Mouse (Mus musculus) embryonic facial prominence, embryonic 10.5 days (tissue): ENCODE data around the gene Bbs4. TPM values are rescaled to one million over a fixed set of nuclear protein-coding genes. Genes with fewer than 3 reads are reported as not detected.

Experiments
- DNase-seq: peaks from one replicate; pipeline ENCODE4 v3.0.0-alpha.2; 2017; ENCODE audit warnings: low spot score
- H3K27ac ChIP-seq: fragments of 300-500 bp; sonication (generic); replicated peaks from 2 replicates; pipeline ENCODE4 v1.5.1; 2016; ENCODE audit warnings: mild to moderate bottlenecking
- H3K27me3 ChIP-seq: fragments of 300-500 bp; sonication (generic); replicated peaks from 2 replicates; pipeline ENCODE4 v1.6.1; 2016; ENCODE audit warnings: low read depth, mild to moderate bottlenecking; ENCODE audit not compliant: poor library complexity, severe bottlenecking
- H3K36me3 ChIP-seq: fragments of 300-500 bp; sonication (generic); replicated peaks from 2 replicates; pipeline ENCODE4 v1.6.1; 2016; ENCODE audit warnings: mild to moderate bottlenecking, moderate library complexity
- H3K4me1 ChIP-seq: fragments of 300-500 bp; sonication (generic); 2 replicates; pipeline ENCODE4 v1.6.1; 2016
- H3K4me3 ChIP-seq: fragments of 300-500 bp; sonication (generic); 2 replicates; pipeline ENCODE4 v1.5.1; 2016; ENCODE audit warnings: mild to moderate bottlenecking, moderate library complexity
- H3K9me3 ChIP-seq: fragments of 300-500 bp; sonication (generic); 2 replicates; pipeline ENCODE4 v1.6.1; 2016; ENCODE audit warnings: mild to moderate bottlenecking
- WGBS: fragments of 180-500 bp; shearing (Covaris S2); methylation state at CpG from one replicate; pipeline ENCODE4 v1.1.7; 2016; 5-methylcytosine and 5-hydroxymethylcytosine counted together
- polyA plus RNA-seq: library from polyadenylated mRNA; unstranded; fragments of >200 nt; fragmentation: Nextera tagmentation; extraction: Ambion mirVana; gene quantifications from 2 replicates; pipeline ENCODE4 v1.2.1, GENCODE M21; 2016

Gene Bbs4
- polyA plus RNA-seq, 1 experiment from 2014 or later: 19.3 TPM

DNA sequence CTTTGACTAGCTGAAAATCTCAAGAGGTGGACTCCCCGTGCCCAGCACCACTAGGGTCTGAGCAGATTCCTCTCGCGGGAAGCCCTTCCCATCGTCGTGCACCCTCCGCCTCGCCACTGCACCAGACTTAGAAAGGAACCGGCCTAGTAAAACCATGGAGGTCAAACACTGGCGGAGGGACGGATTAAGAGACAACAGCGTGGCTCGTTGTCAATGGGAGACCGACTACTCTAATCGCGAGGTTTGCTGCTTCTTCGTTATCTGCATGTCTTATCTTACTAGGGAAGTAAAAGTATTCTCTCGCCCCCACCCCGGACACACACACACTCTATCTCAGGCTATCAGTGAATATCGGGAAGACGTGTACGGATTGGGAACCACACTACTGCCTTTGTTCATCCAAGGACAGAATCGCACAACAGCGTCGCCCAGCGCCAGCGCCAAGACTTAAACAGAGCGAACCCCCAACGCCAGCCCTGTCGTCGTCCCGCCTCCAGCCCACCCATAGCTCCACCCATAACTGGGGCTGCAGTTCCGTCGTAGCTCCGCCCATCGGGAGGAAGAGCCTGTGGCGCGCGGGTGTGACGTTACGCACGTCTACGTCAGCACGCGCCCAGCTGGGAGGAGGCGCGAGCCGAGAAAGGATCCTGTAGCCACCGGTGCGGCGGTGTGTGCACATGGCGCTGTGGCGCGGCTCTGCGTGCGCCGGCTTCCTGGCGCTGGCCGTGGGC is 62.2 kb downstream of the Bbs4 start, which contains the start of gene Adpgk:
TSS of gene Adpgk (plus strand) at position 602 of the 731 bp plus-strand sequence.
- peak; percentile 99 for DNase-seq
- 2% methylated on average over 58 of the region's 58 CpGs for WGBS
- H3K27me3 ChIP-seq: no peaks in the 10 kb centered on the region
- no peaks in the 10 kb centered on the region for H3K9me3 ChIP-seq
- peaks cover 10% of the 10 kb centered on the region; the same call in 1 of the 2 replicates for H3K36me3 ChIP-seq
- H3K4me1 ChIP-seq: peaks cover 53% of the 10 kb centered on the region
- H3K27ac ChIP-seq: peak within 1 kb of the TSS; percentile 96
- peak within 1 kb of the TSS; percentile 91 for H3K4me3 ChIP-seq

DNA sequence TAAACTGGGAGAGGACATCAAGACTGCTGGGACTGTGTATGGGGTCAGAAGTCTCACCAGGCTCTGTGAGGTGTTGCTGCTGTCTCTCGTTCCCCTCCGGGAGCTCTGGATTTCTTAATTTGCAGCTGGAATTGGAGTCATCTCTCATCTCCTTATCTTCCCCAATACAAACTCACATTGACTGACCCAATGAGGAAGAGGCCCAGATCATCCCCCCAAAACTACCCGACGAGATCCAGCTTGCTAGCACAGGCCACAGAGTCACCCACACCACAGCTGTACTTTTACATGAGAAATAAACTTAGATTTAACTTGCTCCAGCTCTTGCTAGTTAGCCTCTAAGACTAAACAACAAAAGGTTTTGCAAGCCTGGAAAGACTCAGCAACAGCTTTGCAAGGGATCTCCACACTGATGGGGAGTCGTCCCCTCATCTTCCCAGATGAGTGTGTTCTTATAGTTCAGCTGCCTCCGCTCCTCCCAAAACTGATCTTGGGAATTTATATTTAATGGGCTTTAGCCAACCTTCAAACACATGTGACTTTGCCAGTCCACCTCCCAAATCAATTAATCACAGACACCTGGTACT is 63.7 kb downstream of the Bbs4 start:
- peak overlapping the region; percentile 30 for H3K4me3 ChIP-seq
- WGBS: 44% methylated on average over 6 of the region's 6 CpGs

GRCm38 (mm10) chr9:59288685-59289410 is 64.5 kb downstream of the Bbs4 start:
- Histone ChIP-seq H3K36me3 (0 out of 2 replicates have a peak, but pooled peaks cover 6% of the 10 kb centered on the region), H3K4me3 (peak overlapping the region; percentile 30; the same call in 1 of the 2 replicates), H3K4me1 (peaks cover 53% of the 10 kb centered on the region), H3K27me3 (no peaks in the 10 kb centered on the region), H3K27ac (peak overlapping the region; percentile 96), H3K9me3 (no peaks in the 10 kb centered on the region)
- 41% methylated on average over 3 of the region's 3 CpGs for WGBS
- peak; percentile 85 for DNase-seq

More for the DNA sequence above, 63.7 kb downstream of the Bbs4 start:
- Histone ChIP-seq H3K27me3 (no peaks in the 10 kb centered on the region), H3K4me1 (peaks cover 53% of the 10 kb centered on the region), H3K36me3 (0 out of 2 replicates have a peak, but pooled peaks cover 6% of the 10 kb centered on the region), H3K9me3 (no peaks in the 10 kb centered on the region), H3K27ac (peak overlapping the region; percentile 96)
- DNase-seq: peak; percentile 48

- Histone ChIP-seq H3K27ac (peak overlapping the region; percentile 96), H3K27me3 (no peaks in the 10 kb centered on the region), H3K36me3 (no peaks in the 10 kb centered on the region), H3K9me3 (no peaks in the 10 kb centered on the region), H3K4me3 (no peak overlapping the region), H3K4me1 (peaks cover 50% of the 10 kb centered on the region)
- DNase-seq: peak; percentile 12
- 75% methylated on average over 5 of the region's 5 CpGs for WGBS
Observed at GRCm38 (mm10) chr9:59288058-59288457, 65.2 kb downstream of the Bbs4 start.

DNA sequence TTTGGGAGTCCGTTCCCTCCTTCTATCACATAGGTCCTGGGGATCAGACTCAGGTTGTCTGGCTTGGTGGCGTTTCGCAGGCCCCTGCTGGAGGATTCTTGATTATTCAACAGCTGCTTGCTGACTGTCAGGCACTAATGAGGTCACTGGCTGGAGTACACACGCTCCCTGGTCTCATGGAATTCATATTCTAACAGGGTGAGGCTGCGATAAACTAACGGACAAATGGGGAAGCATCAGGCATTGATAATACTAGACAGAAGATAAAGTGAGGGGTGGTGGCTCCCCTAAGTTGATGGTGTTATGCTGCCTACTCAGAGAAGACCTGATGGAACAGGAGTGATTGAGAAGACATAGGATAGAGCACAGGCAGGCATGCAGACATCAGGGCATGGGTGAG is 67.7 kb downstream of the Bbs4 start:
- Histone ChIP-seq H3K27ac (no peak overlapping the region), H3K4me1 (peaks cover 42% of the 10 kb centered on the region), H3K36me3 (no peaks in the 10 kb centered on the region), H3K27me3 (no peaks in the 10 kb centered on the region), H3K4me3 (no peak overlapping the region), H3K9me3 (no peaks in the 10 kb centered on the region)
- DNase-seq: no peak
- WGBS: 82% methylated on average over 6 of the region's 6 CpGs

DNA sequence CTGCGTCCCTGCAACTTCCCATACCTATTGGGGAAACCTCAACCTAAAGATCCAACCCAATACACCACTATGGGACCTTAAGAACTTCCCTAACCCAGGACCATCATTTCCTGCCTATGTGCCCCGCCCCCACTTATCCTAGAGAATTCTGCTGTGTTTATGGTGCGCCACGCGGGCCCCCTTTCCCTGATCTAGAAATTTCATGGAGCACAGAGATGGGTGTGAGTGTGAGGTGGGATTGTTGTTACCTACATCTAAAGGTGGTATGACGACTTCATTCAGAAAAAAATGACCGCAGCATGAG is 70.7 kb downstream of the Bbs4 start:
- WGBS: 59% methylated on average over 7 of the region's 7 CpGs
- Histone ChIP-seq H3K36me3 (no peaks in the 10 kb centered on the region), H3K4me1 (peaks cover 12% of the 10 kb centered on the region), H3K4me3 (peak overlapping the region; percentile 32; the same call in 1 of the 2 replicates), H3K27me3 (no peaks in the 10 kb centered on the region), H3K9me3 (no peaks in the 10 kb centered on the region), H3K27ac (peak overlapping the region; percentile 16; the same call in 1 of the 2 replicates)
- no peak for DNase-seq

DNA sequence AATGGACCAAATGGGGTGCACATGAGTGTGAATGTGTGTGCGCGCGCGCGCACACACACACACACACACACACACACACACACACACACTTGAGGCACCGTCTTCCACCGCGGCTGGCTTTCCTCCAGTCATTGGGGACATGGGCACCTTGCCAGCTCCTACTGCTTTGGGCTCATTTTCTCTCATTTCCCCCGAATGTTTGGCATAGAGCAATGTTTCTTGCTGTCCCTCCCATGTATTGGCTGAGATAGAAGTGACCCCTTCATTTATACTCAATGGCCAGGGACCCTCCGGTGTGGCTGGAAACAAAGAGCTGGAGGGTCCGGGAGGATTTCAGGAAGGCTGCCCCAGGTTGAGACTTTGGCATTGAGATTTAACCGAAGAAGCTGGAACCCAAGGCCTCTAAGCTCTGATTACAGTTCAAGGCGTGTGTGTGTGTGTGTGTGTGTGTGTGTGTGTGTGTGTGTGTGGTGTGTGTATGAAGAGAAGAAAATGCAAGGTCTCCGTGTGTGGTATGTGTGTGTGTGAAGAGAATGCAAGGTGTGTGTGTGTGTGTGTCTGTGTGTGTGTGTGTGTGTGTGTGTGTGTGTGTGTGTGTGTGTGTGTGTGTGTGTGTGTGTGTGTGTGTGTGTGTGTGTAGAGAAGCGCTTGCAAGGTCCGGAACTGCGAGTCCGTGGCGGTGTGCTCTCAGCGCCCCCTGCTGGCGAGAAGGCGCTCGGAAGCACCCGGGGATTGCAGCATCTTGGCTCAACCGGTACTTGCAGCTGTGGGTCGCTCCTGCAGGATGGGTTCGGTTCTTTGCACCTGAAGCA is 71.2 kb downstream of the Bbs4 start:
- 45% methylated on average over 26 of the region's 27 CpGs for WGBS
- Histone ChIP-seq H3K9me3 (no peaks in the 10 kb centered on the region), H3K36me3 (no peaks in the 10 kb centered on the region), H3K27me3 (no peaks in the 10 kb centered on the region), H3K4me1 (peaks cover 7% of the 10 kb centered on the region), H3K4me3 (peak overlapping the region; percentile 32; the same call in 1 of the 2 replicates), H3K27ac (peak overlapping the region; percentile 16; the same call in 1 of the 2 replicates)
- DNase-seq: peak; percentile 89

DNA sequence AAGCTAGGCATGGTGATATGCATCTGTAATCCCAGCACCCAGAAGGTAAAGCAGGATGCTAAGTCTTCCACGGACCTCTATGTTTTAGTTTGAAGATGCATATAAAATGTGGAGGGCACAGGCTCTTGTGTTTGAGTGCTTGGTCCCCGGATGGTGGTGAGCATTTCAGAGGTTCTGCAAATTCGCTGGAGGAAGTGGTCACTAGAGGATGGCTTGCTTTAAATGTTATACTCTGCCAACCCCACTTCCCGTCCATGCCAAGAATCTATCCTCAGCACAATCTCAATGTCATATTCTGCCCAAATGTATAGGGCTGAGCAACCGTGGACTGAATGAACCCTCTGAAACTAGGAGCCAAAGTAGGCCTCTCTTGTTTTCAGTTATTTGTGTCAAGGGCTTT is 72.4 kb downstream of the Bbs4 start:
- DNase-seq: no peak
- 86% methylated on average over 5 of the region's 5 CpGs for WGBS

GRCm38 (mm10) chr9:59278694-59279093 is 74.6 kb downstream of the Bbs4 start:
- no peak for DNase-seq
- Histone ChIP-seq H3K9me3 (no peaks in the 10 kb centered on the region), H3K4me1 (peaks cover 7% of the 10 kb centered on the region; the same call in 1 of the 2 replicates), H3K27ac (no peak overlapping the region), H3K36me3 (no peaks in the 10 kb centered on the region), H3K27me3 (no peaks in the 10 kb centered on the region), H3K4me3 (no peak overlapping the region)
- WGBS: 82% methylated on average over 5 of the region's 5 CpGs

More for the DNA sequence above, 72.4 kb downstream of the Bbs4 start:
- Histone ChIP-seq H3K4me1 (peaks cover 7% of the 10 kb centered on the region), H3K36me3 (no peaks in the 10 kb centered on the region), H3K27me3 (no peaks in the 10 kb centered on the region), H3K27ac (no peak overlapping the region), H3K4me3 (no peak overlapping the region), H3K9me3 (no peaks in the 10 kb centered on the region)

GRCm38 (mm10) chr9:59278199-59278598 is 75.1 kb downstream of the Bbs4 start:
- no peaks in the 10 kb centered on the region for H3K9me3 ChIP-seq
- 89% methylated on average over 2 of the region's 2 CpGs for WGBS
- peaks cover 7% of the 10 kb centered on the region; the same call in 1 of the 2 replicates for H3K4me1 ChIP-seq
- no peak overlapping the region for H3K4me3 ChIP-seq
- no peak overlapping the region for H3K27ac ChIP-seq
- H3K36me3 ChIP-seq: no peaks in the 10 kb centered on the region
- DNase-seq: no peak
- no peaks in the 10 kb centered on the region for H3K27me3 ChIP-seq

- Histone ChIP-seq H3K27ac (no peak overlapping the region), H3K36me3 (no peaks in the 10 kb centered on the region), H3K4me1 (peaks cover 11% of the 10 kb centered on the region), H3K4me3 (no peak overlapping the region), H3K27me3 (no peaks in the 10 kb centered on the region), H3K9me3 (no peaks in the 10 kb centered on the region)
- no peak for DNase-seq
- WGBS: 86% methylated on average over 19 of the region's 19 CpGs
Observed at GRCm38 (mm10) chr9:59274846-59275455, 78.4 kb downstream of the Bbs4 start.
